Mouse (Mus musculus) testis, postnatal 14 days (tissue): ENCODE measurements at regions not wholly inside any gene's neighbourhood (a gene's known extent, or its start where the extent isn't known, plus 50 kb on each side); places are given as distances from the start of the nearest gene placed in this dataset.

Source experiments
- DNase-seq: peaks from one replicate; pipeline ENCODE4 v3.0.0; 2021; ENCODE audit warnings: low spot score

GRCm38 (mm10) chr8:35237279-35237678 is 528.3 kb upstream of the Gm19410 start:
- DNase-seq: no peak

DNA sequence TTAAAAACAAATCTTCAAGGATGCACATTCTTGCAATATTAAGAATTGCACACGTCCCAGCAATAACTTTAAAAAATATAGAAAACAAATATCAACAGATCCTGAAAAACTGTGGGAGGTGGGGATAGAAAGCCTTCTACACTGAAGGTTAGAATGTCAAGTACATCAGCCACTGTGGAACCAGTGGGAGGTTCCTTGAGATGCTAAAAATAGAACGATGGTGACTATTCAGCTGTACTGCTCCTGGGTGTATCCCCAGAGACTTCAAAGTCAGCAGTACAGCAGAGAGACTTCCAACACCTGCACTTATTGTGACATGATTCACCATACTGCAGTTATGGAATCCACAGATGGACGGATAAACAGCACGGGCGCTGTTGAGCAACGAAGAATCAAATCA is 524.7 kb upstream of the Gm19410 start:
- DNase-seq: no peak

- DNase-seq: no peak
These were observed 522.0 kb upstream of the Gm19410 start for GRCm38 (mm10) chr8:35243555-35243954.

DNA sequence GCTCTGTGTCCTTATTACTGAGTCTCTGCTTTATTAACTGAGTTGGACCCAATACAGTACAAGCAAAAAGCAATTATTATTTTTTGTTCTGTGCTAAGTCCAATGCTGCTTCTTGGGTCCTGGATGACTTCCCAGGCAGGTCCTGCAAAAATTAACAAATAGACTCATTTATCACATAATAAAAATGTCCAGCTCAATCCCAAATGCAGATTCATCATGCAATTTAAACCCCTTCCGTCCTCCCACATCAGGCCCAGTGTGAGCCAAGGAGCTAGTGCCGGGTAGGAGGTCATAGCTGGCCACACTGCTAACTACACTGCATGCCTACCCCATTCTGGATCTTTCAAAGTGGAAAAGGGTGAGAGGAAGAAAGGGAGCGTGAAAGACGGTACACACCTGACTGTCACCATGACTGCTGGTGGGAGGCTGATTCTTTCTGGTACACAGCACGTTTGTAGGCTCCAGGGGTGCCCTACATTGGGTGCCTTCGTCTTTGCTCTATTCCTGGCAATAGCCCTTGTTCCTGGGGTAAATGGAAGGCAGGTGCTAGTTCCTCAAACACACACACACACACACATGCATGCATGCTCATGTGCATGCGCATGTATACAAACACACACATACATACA is 515.7 kb upstream of the Gm19410 start:
- DNase-seq: no peak

- no peak for DNase-seq
These were observed 514.9 kb upstream of the Gm19410 start for GRCm38 (mm10) chr8:35250641-35251040.

GRCm38 (mm10) chr8:35253946-35254345 is 511.6 kb upstream of the Gm19410 start:
- DNase-seq: no peak

- no peak for DNase-seq
These were observed 510.3 kb upstream of the Gm19410 start for GRCm38 (mm10) chr8:35255327-35255726.

DNA sequence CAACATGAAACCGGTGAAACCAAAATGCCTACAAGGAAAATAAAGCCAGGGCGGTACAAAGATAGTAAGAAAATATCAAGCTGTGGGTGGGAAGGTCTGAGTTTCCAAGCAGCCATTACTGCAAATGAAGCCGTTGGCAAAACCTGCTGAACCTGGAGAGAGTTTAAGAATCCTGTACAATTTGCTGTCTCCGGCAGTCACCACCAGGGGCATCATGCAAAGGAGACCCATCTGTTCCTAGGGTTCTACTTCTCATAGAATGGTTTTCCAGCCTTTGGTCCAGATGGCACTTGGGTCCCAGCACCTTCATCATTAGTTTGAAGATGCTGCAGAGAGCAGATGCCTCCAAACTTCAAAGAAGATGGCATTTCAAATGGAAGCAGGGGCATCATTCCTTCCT is 508.6 kb upstream of the Gm19410 start:
- no peak for DNase-seq

DNA sequence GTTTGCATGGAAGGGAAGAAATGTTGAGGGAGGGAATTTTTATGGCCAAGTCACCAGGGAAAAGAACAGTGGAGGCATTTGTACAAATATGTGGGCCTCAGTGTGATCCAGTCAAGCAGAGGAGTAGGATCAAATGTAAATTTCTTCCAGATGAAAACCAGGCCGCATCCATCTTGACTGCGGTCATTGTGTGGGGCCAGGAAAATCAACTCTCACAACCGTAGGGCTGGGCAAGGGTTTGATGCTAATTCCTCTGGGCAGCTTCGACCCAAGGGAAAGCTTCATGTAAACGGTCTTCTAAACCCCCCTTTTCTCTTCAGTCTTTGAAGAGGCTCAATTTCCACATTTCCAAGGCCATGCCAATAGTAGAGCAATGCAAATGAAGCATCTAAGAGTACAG is 497.4 kb upstream of the Gm19410 start:
- no peak for DNase-seq

GRCm38 (mm10) chr8:35268986-35269385 is 496.6 kb upstream of the Gm19410 start:
- no peak for DNase-seq

GRCm38 (mm10) chr8:35275972-35276371 is 489.6 kb upstream of the Gm19410 start:
- no peak for DNase-seq

DNA sequence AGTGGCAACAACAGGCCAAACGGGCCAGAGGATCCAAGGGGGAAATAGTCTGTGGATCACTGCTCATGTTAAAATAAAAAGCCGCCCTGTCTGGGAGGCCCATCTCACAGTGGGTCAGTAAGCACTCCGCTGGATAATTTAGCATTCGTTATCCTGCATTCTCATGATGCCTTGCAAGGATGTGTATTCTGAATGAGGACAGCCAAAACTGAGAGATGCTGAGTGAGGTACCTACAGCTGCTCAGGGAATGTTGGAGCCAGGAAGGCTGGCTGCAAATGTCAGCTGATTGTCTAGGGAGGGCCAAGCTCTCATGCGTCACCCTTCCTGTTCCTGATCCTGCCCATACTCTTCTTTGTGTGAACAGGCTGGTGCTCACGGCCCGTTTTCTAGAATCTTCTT is 489.1 kb upstream of the Gm19410 start:
- no peak for DNase-seq

- DNase-seq: no peak
These were observed 486.6 kb upstream of the Gm19410 start for GRCm38 (mm10) chr8:35278946-35279345.

DNA sequence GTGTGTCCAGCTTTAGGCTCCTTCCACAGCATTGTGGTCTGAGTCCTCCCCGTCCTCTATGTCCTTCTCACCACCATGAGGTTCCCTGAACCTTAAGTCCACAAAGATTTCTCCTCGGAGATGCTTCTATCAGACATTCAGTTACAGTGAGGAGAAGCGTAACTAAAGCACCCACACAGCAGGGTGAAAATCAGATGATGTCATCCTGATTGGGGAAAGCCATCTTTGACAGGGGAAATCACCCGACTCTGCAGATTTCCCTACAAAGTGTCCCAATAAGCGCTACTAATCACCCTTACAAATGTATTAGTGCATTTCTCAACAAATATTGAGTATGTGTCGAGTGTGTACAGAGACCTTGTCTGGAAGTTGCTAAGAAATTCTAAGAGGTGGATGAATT is 484.8 kb upstream of the Gm19410 start:
- no peak for DNase-seq

- DNase-seq: no peak
These were observed 482.2 kb upstream of the Gm19410 start for GRCm38 (mm10) chr8:35283366-35283765.

DNA sequence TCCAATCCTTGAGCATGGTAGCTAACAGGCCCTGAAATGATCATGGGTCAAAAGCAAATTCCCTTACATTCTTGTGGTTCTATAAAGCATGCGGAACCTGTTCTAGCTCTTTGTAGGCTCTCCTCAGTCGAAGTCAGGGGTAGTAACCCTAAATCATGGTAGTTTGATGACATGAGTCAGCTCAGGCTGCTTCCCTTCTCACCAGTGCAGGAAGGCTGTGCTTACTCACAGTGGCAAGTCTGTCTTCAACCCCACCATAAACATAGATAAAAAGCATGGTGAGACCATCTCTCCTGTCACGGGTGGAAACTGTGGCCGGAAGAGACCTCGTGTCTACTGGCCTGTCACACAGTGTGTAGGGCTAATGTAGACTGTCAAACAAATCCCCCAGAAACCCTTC is 476.6 kb upstream of the Gm19410 start:
- no peak for DNase-seq

- DNase-seq: no peak
These were observed 475.6 kb upstream of the Gm19410 start for GRCm38 (mm10) chr8:35289967-35290366.

- no peak for DNase-seq
These were observed 472.0 kb upstream of the Gm19410 start for GRCm38 (mm10) chr8:35293437-35294126.

GRCm38 (mm10) chr8:35296936-35297335 is 468.7 kb upstream of the Gm19410 start:
- DNase-seq: no peak

- DNase-seq: no peak
These were observed 466.5 kb upstream of the Gm19410 start for GRCm38 (mm10) chr8:35299088-35299487.

DNA sequence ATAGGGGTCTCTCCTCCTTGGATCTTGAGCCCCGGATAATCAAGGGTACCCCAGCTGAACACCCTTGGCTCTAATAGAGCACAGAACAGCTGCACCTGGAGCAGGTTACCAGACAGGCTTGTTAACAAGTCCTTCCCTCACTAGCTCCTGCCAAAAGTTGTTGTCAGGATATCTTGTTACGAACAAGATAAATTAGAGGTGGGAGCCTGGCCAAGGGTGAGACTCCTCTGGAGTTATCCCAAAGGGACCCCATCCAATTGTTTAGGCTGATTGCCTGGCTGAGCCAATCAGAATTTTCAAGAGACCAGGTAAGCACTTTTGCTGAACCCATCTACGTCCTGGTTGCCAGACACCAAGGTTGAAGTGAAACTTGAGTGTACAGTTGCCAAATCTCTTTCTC is 465.2 kb upstream of the Gm19410 start:
- no peak for DNase-seq

GRCm38 (mm10) chr8:35300881-35301521 is 464.6 kb upstream of the Gm19410 start:
- DNase-seq: no peak

DNA sequence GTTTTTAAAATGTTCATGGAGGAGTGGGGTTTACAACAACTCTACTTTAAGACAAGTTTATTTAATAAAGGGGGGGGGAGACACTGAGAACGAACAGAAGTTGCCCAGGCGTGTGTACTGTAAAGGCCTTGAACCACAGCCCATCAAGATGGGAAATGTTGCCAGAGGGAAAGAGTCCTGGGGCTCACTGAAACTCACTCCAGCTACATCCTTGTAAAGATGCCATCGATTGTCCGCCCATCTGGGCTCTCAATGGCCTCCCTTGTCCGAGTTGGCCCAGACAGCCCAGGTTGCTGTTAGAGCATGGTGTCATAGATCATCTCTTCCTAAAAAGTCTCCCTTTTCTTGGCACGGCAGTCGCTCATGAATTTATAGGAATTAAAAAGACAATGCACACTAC is 462.7 kb upstream of the Gm19410 start:
- no peak for DNase-seq
